Mouse (Mus musculus) midbrain, embryonic 13.5 days (tissue): ENCODE data around the gene Atp1a2. TPM values are rescaled to one million over a fixed set of nuclear protein-coding genes. Genes with fewer than 3 reads are reported as not detected.

Experiments
- ATAC-seq: fragments of 200-750 bp; cut with Nextera tagmentation; 2 replicates; pipeline ENCODE4 v1.8.0; 2017; ENCODE audit warnings: mild to moderate bottlenecking, moderate TSS enrichment, moderate library complexity
- H3K27ac ChIP-seq: fragments of 300-500 bp; sonication (generic); 2 replicates; pipeline ENCODE4 v1.5.1; 2015; ENCODE audit warnings: inconsistent platforms, mild to moderate bottlenecking, moderate library complexity
- H3K27me3 ChIP-seq: fragments of 300-500 bp; sonication (generic); 2 replicates; pipeline ENCODE4 v1.6.1; 2015; ENCODE audit warnings: mild to moderate bottlenecking, inconsistent platforms
- H3K36me3 ChIP-seq: fragments of 300-500 bp; sonication (generic); 2 replicates; pipeline ENCODE4 v1.6.1; 2015; ENCODE audit warnings: mild to moderate bottlenecking, inconsistent platforms
- H3K4me1 ChIP-seq: fragments of 300-500 bp; sonication (generic); replicated peaks from 2 replicates; pipeline ENCODE4 v1.6.1; 2015; ENCODE audit warnings: inconsistent platforms
- H3K4me2 ChIP-seq: fragments of 300-500 bp; sonication (generic); replicated peaks from 2 replicates; pipeline ENCODE4 v1.6.1; 2015; ENCODE audit warnings: moderate library complexity, mild to moderate bottlenecking, inconsistent platforms
- H3K4me3 ChIP-seq: fragments of 300-500 bp; sonication (generic); replicated peaks from 2 replicates; pipeline ENCODE4 v1.5.1; 2015; ENCODE audit warnings: mild to moderate bottlenecking, inconsistent platforms
- H3K9ac ChIP-seq: fragments of 300-500 bp; sonication (generic); replicated peaks from 2 replicates; pipeline ENCODE4 v1.6.1; 2015; ENCODE audit warnings: mild to moderate bottlenecking, inconsistent platforms
- H3K9me3 ChIP-seq: fragments of 300-500 bp; sonication (generic); 2 replicates; pipeline ENCODE4 v1.6.1; 2016; ENCODE audit warnings: mild to moderate bottlenecking, inconsistent platforms
- WGBS: fragments of 180-500 bp; shearing (Covaris S2); methylation state at CpG from one replicate; pipeline ENCODE4 v1.1.7; 2015; 5-methylcytosine and 5-hydroxymethylcytosine counted together
- polyA plus RNA-seq: library from polyadenylated mRNA; unstranded; fragments of >200 nt; fragmentation: Nextera tagmentation; extraction: Ambion mirVana; gene quantifications from 2 replicates; pipeline ENCODE4 v1.2.1, GENCODE M21; 2015

Atp1a2 gene
- polyA plus RNA-seq, 1 experiment from 2014 or later, result 25.3 TPM

DNA sequence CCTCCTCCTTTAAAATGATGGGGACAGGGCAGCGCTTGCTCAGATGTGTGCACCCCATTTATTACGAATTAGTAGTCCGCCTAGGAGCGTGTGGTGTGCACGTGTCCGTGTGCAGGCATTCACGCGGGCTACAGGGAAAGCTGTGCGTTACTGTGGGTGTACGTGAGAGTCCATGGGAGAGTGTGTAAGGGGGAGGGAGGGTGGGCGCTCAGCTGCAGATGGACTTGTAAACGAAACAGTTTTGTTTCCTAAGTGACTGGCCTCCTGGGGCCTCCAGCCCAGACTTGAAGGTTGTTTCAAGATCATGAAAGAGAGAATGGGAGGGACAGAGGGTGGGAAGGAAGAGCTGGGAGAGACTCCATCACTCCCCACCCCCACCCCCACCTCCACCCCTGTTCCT is 3.3 kb upstream of the Atp1a2 start:
- Histone ChIP-seq H3K4me2 (no peak overlapping the region), H3K27me3 (peaks cover 5% of the 10 kb centered on the region; the same call in 1 of the 2 replicates), H3K4me3 (no peak overlapping the region), H3K27ac (no peak overlapping the region), H3K9ac (no peak overlapping the region), H3K9me3 (no peaks in the 10 kb centered on the region), H3K36me3 (no peaks in the 10 kb centered on the region), H3K4me1 (peaks cover 51% of the 10 kb centered on the region)
- WGBS, result 43% methylated on average over 12 of the region's 12 CpGs
- ATAC-seq, result 0 out of 2 replicates have a peak, but pooled peaks have one; percentile 51

DNA sequence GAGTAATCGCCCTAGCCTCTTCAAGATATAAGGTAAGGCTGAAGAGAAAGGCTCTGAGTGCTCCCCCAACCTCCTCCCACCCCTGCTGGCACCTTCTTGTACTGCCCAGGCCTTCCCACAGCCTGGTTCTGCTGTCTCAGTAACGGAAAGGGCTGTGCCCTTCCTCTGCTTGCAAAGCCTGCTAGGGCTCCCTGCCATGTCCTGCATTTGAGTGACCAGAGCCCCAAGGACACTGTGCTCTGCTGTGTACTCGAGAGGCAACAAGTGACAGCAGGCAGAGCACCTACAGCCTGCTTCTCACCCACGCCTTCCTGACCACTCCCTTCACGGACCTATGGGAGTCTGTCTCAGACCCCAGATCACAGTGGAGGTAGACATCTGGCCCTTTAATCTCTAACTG is 2.4 kb upstream of the Atp1a2 start:
- 60% methylated on average over 5 of the region's 5 CpGs for WGBS
- H3K9ac ChIP-seq, result no peak overlapping the region
- no peak for ATAC-seq
- H3K36me3 ChIP-seq, result no peaks in the 10 kb centered on the region
- peaks cover 60% of the 10 kb centered on the region for H3K4me1 ChIP-seq
- peak overlapping the region; percentile 49; the same call in 1 of the 2 replicates for H3K27ac ChIP-seq
- H3K27me3 ChIP-seq, result peaks cover 5% of the 10 kb centered on the region; the same call in 1 of the 2 replicates
- H3K9me3 ChIP-seq, result no peaks in the 10 kb centered on the region
- H3K4me2 ChIP-seq, result no peak overlapping the region
- no peak overlapping the region for H3K4me3 ChIP-seq

DNA sequence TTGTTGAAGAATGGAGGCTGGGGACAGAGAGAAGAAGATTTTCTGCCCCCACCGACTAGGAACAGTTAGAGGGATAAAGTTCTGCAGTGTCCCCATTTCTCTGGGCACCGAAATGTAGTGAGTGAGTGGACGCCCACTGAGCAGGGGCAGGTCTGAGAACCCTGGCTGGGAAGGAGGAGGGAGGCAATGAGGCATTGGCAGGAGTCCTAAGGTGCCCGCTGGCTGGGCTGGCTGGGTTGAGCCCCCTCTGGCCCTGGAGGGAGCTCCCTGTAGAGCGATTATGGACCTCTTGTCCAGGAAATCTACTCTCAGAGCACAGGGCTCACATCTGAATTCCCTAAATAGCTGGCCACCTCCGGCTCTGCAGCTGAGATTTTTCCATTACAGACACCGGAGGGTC is 1.7 kb upstream of the Atp1a2 start:
- 66% methylated on average over 7 of the region's 7 CpGs for WGBS
- no peaks in the 10 kb centered on the region for H3K36me3 ChIP-seq
- H3K27me3 ChIP-seq, result peaks cover 5% of the 10 kb centered on the region; the same call in 1 of the 2 replicates
- H3K4me3 ChIP-seq, result no peak overlapping the region
- ATAC-seq, result no peak
- no peaks in the 10 kb centered on the region for H3K9me3 ChIP-seq
- H3K4me2 ChIP-seq, result no peak overlapping the region
- H3K4me1 ChIP-seq, result peaks cover 67% of the 10 kb centered on the region
- no peak overlapping the region for H3K27ac ChIP-seq
- H3K9ac ChIP-seq, result no peak overlapping the region

DNA sequence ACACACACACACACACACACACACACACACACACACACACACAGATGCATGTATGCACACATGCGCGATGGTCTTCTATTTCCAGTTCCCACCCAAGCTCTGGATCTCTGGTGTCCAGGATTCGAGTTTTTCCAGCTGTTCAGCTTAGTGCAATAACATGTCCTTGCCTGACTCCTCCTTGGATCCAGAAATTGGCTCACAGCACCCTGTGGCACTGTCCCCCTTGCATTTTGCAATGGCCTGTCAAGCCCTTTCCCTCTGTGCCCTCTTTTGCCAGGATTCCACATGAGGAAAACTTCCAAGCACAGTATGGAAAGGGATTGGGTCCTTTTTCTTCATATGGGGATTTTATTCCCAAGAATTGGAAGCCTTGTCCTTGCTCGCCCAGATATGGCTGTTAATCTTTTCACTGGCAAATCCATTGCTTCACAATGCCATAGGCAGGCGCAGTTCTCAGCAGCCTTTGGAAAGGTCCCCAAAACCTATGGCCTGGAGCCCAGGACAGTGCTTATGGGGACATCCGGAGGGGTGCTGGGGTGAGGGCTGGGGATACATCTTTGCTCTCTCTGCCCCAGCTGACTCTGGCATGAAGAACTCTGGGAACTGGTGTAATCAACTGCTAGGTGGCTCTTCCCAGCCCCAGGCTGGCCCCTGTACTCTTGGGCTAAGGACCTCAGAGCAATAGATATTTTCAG is 901 bp downstream of the Atp1a2 start:
- no peak for ATAC-seq
- Histone ChIP-seq H3K9me3 (no peaks in the 10 kb centered on the region), H3K4me1 (peaks cover 57% of the 10 kb centered on the region), H3K9ac (peak overlapping the region; percentile 44; the same call in 1 of the 2 replicates), H3K27ac (peak overlapping the region; percentile 47), H3K27me3 (peaks cover 5% of the 10 kb centered on the region; the same call in 1 of the 2 replicates), H3K4me3 (peak overlapping the region; percentile 24), H3K4me2 (peak overlapping the region; percentile 33), H3K36me3 (no peaks in the 10 kb centered on the region)
- 86% methylated on average over 6 of the region's 6 CpGs for WGBS

DNA sequence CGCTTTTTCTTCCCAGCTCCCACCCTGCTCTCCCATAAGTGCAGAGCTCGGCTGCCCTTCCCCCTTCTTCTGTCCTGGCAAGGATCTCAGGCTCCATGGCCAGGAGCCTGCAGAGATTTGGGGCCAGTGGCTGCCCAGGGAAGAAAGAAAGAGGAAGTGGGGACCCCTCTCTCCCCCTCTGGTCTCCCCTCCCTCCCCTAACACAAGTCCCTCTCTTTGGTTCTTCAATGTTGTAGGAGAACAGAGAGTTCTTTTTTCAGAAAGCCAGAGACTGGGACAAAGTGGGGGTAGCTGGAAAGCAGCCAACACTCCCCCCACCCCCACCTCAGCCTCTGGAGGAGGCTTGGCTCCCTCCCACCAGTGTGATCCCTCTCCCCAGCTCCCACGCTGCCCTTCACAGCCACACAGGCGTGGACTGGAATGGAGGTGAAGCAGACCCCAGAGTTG is 2.1 kb downstream of the Atp1a2 start:
- H3K4me1 ChIP-seq, result peaks cover 45% of the 10 kb centered on the region
- 44% methylated on average over 4 of the region's 4 CpGs for WGBS
- no peaks in the 10 kb centered on the region for H3K36me3 ChIP-seq
- H3K27me3 ChIP-seq, result peaks cover 5% of the 10 kb centered on the region; the same call in 1 of the 2 replicates
- peak overlapping the region; percentile 47; the same call in 1 of the 2 replicates for H3K27ac ChIP-seq
- H3K9me3 ChIP-seq, result no peaks in the 10 kb centered on the region
- H3K4me2 ChIP-seq, result peak overlapping the region; percentile 33
- peak overlapping the region; percentile 24; the same call in 1 of the 2 replicates for H3K4me3 ChIP-seq
- ATAC-seq, result peak; percentile 64
- no peak overlapping the region for H3K9ac ChIP-seq

DNA sequence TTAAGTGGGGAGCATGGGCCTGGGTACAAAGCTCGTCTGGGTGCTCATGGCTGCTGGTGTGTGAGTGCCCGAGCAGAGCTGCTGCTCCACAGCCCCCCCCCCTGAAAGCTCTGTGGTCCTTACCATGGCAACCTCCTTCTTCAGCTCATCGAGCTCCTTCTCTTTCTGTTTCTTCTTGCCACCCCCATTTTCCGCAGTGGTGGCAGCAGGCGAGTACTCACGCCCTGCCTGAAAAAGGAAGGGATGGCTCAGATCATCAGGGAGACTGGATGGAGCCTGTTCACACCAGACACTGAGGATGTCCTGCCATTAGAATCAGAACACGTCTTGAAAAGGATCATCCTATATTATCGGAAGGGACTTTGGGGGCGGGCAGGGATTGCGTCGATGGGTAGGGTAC is 4.4 kb downstream of the Atp1a2 start:
- H3K4me2 ChIP-seq, result no peak overlapping the region
- no peaks in the 10 kb centered on the region for H3K36me3 ChIP-seq
- H3K4me1 ChIP-seq, result peaks cover 40% of the 10 kb centered on the region
- no peaks in the 10 kb centered on the region for H3K9me3 ChIP-seq
- no peak overlapping the region for H3K4me3 ChIP-seq
- no peaks in the 10 kb centered on the region; the same call in 1 of the 2 replicates for H3K27me3 ChIP-seq
- WGBS, result 86% methylated on average over 11 of the region's 11 CpGs
- no peak for ATAC-seq
- H3K9ac ChIP-seq, result no peak overlapping the region
- H3K27ac ChIP-seq, result no peak overlapping the region

DNA sequence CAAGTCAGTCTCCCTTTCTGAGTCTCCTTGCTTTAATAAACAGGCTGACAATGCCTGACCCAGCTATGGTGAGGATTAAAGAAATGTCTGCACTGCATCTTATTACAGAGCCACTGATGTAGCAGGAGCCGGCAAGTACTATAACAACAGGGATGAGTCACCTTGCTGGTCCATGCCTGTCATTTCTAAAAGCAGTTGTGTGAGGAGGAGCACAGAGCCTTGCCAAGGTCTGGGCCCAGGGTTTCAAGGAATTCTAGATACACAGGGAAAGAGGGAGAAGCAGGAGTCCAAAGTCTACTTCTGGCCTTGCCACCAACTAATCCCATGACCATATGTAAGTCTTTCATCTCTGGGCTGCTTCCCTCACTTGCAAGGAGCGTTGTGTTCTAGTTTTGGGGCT is 5.0 kb downstream of the Atp1a2 start:
- ATAC-seq, result no peak
- H3K27me3 ChIP-seq, result no peaks in the 10 kb centered on the region; the same call in 1 of the 2 replicates

DNA sequence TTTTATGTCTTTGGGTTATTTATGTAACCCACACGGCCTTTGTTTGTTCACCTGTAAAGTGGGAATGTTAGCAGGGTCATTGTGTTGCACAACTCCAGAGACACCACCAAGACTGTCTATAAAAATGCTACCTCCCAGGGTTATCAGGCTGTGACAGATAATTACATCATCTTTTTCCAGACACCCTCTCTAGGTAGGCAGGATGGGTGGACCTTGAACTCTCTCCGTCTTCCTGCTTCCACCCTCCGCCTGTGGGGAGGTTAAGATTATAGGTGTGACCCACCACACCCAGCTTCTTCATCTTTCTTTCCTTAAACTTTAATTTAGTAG is 8.3 kb downstream of the Atp1a2 start:
- no peaks in the 10 kb centered on the region for H3K9me3 ChIP-seq
- no peaks in the 10 kb centered on the region for H3K36me3 ChIP-seq
- no peaks in the 10 kb centered on the region for H3K27me3 ChIP-seq
- H3K9ac ChIP-seq, result no peak overlapping the region
- no peak for ATAC-seq
- H3K4me2 ChIP-seq, result no peak overlapping the region
- H3K4me1 ChIP-seq, result peaks cover 4% of the 10 kb centered on the region
- H3K4me3 ChIP-seq, result no peak overlapping the region
- 95% methylated on average over 3 of the region's 3 CpGs for WGBS
- H3K27ac ChIP-seq, result no peak overlapping the region

More for the DNA sequence above, 5.0 kb downstream of the Atp1a2 start:
- no peak overlapping the region for H3K27ac ChIP-seq
- no peak overlapping the region for H3K4me2 ChIP-seq
- H3K9me3 ChIP-seq, result no peaks in the 10 kb centered on the region
- no peak overlapping the region for H3K9ac ChIP-seq
- peaks cover 35% of the 10 kb centered on the region for H3K4me1 ChIP-seq
- 75% methylated on average over 2 of the region's 2 CpGs for WGBS
- no peak overlapping the region for H3K4me3 ChIP-seq
- H3K36me3 ChIP-seq, result no peaks in the 10 kb centered on the region

DNA sequence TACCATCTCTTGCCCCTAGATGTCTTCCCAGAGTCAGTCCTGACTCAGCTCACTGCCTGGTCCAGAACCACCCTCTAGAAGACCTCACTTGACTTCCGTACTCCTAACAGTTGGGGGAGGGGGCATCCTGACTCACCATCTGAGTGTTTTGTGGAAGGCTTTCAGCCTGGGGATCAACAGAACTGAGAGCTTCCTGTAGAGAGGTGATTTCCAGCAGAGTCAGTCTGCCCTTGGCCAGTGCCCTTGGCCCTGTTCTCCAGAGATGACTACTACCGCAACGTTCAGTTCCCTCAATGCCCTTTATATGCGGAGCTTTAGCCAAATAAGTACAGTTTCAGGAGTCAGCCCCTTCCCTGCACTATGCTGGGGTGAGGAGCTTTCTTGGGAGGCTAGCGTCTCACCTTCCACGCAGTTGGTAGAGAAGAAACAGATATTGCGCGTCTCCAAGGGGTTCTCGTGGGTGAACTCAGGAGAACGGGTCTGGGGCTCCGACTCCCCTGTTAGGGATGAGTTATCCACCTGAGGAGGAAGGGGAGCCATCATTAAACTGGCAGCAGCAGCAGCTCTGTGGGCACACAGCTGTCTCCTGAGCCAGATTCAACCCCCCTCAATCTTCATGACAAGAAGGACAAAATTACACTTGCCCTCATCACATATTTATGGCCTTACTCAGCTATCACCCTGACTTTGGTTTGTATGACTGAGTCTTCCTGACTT is 8.8 kb downstream of the Atp1a2 start:
- Histone ChIP-seq H3K27ac (no peak overlapping the region), H3K27me3 (no peaks in the 10 kb centered on the region), H3K4me3 (no peak overlapping the region), H3K4me2 (no peak overlapping the region), H3K4me1 (no peaks in the 10 kb centered on the region), H3K9ac (no peak overlapping the region), H3K36me3 (no peaks in the 10 kb centered on the region), H3K9me3 (no peaks in the 10 kb centered on the region)
- WGBS, result 92% methylated on average over 11 of the region's 11 CpGs
- no peak for ATAC-seq

DNA sequence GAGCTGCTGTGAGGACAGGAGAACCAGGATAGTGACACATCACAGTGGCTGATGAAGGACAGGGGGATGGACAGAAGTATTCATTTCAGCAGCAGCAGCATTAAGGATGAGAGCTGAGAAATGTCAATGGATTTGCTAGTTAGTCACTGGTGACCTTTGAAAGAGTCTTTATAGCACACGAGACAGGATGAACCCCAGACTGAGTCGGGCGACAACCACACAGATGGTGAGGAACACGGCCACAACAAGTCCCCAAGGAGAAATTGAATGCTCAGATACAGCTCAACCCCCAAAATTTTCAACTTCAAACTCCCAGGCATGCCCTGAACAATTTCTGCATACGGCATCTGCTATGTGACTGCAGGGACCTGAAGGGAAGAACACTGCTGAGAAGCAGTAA is 11.1 kb downstream of the Atp1a2 start:
- H3K4me3 ChIP-seq, result no peak overlapping the region
- no peak overlapping the region for H3K27ac ChIP-seq
- no peak overlapping the region for H3K9ac ChIP-seq
- H3K4me2 ChIP-seq, result no peak overlapping the region
- no peak for ATAC-seq
- H3K27me3 ChIP-seq, result no peaks in the 10 kb centered on the region
- WGBS, result 94% methylated on average over 5 of the region's 5 CpGs
- no peaks in the 10 kb centered on the region for H3K9me3 ChIP-seq
- H3K4me1 ChIP-seq, result no peaks in the 10 kb centered on the region
- no peaks in the 10 kb centered on the region for H3K36me3 ChIP-seq

DNA sequence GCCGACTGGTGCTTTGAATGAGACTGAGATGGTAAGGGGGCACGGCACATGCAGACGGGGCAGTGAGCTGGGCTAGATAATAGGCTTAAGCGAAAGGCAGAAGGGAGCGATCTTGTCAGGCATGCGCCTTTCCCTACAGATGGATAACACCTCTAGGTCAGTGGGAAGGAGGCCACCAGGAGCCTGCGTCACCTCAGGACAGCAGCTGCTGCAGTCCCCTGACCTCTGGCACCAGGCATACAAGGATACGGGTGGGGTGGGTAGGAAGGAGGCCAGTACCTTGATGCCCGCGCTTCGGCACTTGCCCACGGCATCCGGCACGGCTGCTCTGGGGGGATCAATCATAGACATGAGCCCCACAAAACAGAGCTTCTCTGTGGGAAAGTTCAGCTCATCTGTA is 13.6 kb downstream of the Atp1a2 start:
- ATAC-seq, result no peak
- WGBS, result 89% methylated on average over 14 of the region's 14 CpGs
- no peak overlapping the region for H3K4me2 ChIP-seq

DNA sequence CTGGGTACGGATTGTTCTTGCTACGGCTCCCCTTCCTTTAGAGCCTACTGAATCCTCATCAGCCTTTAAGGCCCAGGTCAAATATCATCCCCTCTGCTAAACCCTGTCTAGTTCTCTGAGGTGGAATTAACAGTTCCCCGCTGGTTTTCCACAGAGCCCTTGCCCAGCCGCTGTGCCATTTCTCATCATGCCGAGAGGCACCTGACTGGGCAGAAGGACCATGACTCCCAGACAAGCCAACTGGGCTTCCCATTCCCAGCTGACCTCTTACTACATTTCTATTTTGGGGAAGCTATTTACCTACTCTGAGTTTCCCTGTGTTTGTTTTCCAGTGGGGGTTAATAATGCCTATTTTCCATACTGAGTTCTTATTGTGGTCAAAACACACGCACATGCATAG is 14.8 kb downstream of the Atp1a2 start:
- WGBS, result 88% methylated on average over 6 of the region's 6 CpGs
- no peaks in the 10 kb centered on the region for H3K27me3 ChIP-seq
- H3K9ac ChIP-seq, result no peak overlapping the region
- no peaks in the 10 kb centered on the region for H3K9me3 ChIP-seq
- ATAC-seq, result no peak
- H3K4me2 ChIP-seq, result no peak overlapping the region
- H3K27ac ChIP-seq, result no peak overlapping the region
- H3K4me3 ChIP-seq, result no peak overlapping the region
- no peaks in the 10 kb centered on the region for H3K36me3 ChIP-seq
- H3K4me1 ChIP-seq, result no peaks in the 10 kb centered on the region

More for the DNA sequence above, 13.6 kb downstream of the Atp1a2 start:
- Histone ChIP-seq H3K4me1 (no peaks in the 10 kb centered on the region), H3K27ac (no peak overlapping the region), H3K27me3 (no peaks in the 10 kb centered on the region), H3K9ac (no peak overlapping the region), H3K9me3 (no peaks in the 10 kb centered on the region), H3K4me3 (no peak overlapping the region), H3K36me3 (no peaks in the 10 kb centered on the region)
